Mouse (Mus musculus) heart, embryonic 15.5 days (tissue): ENCODE measurements around the gene Dhh. TPM values are rescaled to one million over a fixed set of nuclear protein-coding genes. Genes with fewer than 3 reads are reported as not detected.

Experiments used
- ATAC-seq: fragments of 200-750 bp; cut with Nextera tagmentation; replicated peaks from 2 replicates; pipeline ENCODE4 v1.8.0; 2017; ENCODE audit warnings: low read depth, moderate TSS enrichment; ENCODE audit not compliant: insufficient number of reproducible peaks, insufficient read depth, low FRiP score
- H3K27ac ChIP-seq: fragments of 300-500 bp; sonication (generic); 2 replicates; pipeline ENCODE4 v1.5.1; 2015; ENCODE audit warnings: mild to moderate bottlenecking, inconsistent platforms
- H3K27me3 ChIP-seq: fragments of 300-500 bp; sonication (generic); 2 replicates; pipeline ENCODE4 v1.6.1; 2015; ENCODE audit warnings: inconsistent platforms
- H3K36me3 ChIP-seq: fragments of 300-500 bp; sonication (generic); 2 replicates; pipeline ENCODE4 v1.6.1; 2015; ENCODE audit warnings: mild to moderate bottlenecking, inconsistent platforms
- H3K4me1 ChIP-seq: fragments of 300-500 bp; sonication (generic); replicated peaks from 2 replicates; pipeline ENCODE4 v1.6.1; 2015; ENCODE audit warnings: inconsistent platforms
- H3K4me2 ChIP-seq: fragments of 300-500 bp; sonication (generic); 2 replicates; pipeline ENCODE4 v1.6.1; 2015; ENCODE audit warnings: inconsistent platforms, mild to moderate bottlenecking, moderate library complexity
- H3K4me3 ChIP-seq: fragments of 300-500 bp; sonication (generic); 2 replicates; pipeline ENCODE4 v1.5.1; 2015; ENCODE audit warnings: mild to moderate bottlenecking, inconsistent platforms
- H3K9ac ChIP-seq: fragments of 300-500 bp; sonication (generic); 2 replicates; pipeline ENCODE4 v1.6.1; 2015; ENCODE audit warnings: mild to moderate bottlenecking, inconsistent platforms
- H3K9me3 ChIP-seq: fragments of 300-500 bp; sonication (generic); replicated peaks from 2 replicates; pipeline ENCODE4 v1.6.1; 2016; ENCODE audit warnings: inconsistent platforms
- WGBS: fragments of 180-500 bp; shearing (Covaris S2); methylation state at CpG from one replicate; pipeline ENCODE4 v1.1.7; 2015; ENCODE audit warnings: mixed read lengths; 5-methylcytosine and 5-hydroxymethylcytosine counted together
- polyA plus RNA-seq: library from polyadenylated mRNA; unstranded; fragments of >200 nt; fragmentation: Nextera tagmentation; extraction: Ambion mirVana; gene quantifications from 2 replicates; pipeline ENCODE4 v1.2.1, GENCODE M21; 2015

Dhh gene
- polyA plus RNA-seq, 1 experiment from 2014 or later, result 2.1 TPM

GRCm38 (mm10) chr15:98870179-98871069 is 27.9 kb downstream of the Dhh start:
- ATAC-seq, result no peak
- WGBS, result 1% methylated on average over 16 of the region's 16 CpGs
- Histone ChIP-seq H3K9me3 (no peaks in the 10 kb centered on the region), H3K4me2 (peak overlapping the region; percentile 94), H3K27ac (peak overlapping the region; percentile 96), H3K9ac (peak overlapping the region; percentile 92), H3K4me3 (peak overlapping the region; percentile 63), H3K27me3 (no peaks in the 10 kb centered on the region), H3K36me3 (peaks cover 11% of the 10 kb centered on the region), H3K4me1 (peaks cover 40% of the 10 kb centered on the region)

DNA sequence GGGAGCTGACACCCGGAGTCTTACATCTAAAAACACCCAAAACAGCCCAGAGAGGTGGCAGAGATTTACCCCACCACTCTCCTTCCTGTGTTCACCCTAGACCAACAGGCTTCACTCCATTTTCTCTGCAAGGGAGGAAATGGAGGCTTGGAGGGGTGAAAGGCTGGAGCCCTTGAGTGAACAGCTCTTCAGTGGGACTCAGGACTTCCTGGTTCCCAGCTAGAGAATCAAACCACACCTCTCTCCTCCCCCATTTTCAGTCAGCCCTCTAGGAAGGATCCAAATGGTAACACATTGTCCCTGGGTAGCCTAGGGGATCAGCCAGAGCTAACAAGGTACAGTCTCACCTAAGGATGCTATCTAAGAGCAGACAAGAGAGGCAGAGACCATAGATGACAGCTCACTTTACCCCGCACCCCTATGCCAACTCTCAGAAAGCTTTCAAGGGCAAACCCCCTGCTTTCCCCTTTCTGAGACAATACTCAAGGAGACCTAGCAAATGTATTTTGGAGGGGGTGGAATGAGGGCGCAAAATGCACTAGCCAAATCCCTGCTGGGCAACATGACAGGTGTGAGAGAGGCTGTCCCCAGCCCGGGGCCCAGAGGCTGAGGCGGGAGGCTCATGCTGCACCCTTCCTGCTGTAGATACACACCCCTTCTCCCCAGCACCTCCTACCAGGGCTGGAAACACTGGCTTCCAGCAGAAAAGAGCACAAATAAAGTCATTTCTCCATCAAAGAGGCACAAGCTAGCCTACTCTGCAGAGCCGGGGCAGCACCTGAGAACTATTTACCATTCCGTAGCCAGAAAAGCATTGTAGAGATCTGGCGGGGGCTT is 28.8 kb downstream of the Dhh start:
- H3K4me1 ChIP-seq, result peaks cover 40% of the 10 kb centered on the region
- peak overlapping the region; percentile 63 for H3K4me3 ChIP-seq
- no peak for ATAC-seq
- H3K4me2 ChIP-seq, result peak overlapping the region; percentile 94
- H3K27me3 ChIP-seq, result no peaks in the 10 kb centered on the region
- H3K27ac ChIP-seq, result peak overlapping the region; percentile 96
- no peaks in the 10 kb centered on the region for H3K9me3 ChIP-seq
- H3K9ac ChIP-seq, result peak overlapping the region; percentile 92
- H3K36me3 ChIP-seq, result peaks cover 20% of the 10 kb centered on the region
- WGBS, result 6% methylated on average over 8 of the region's 8 CpGs

- H3K9me3 ChIP-seq, result no peaks in the 10 kb centered on the region
- 25% methylated on average over 11 of the region's 11 CpGs for WGBS
- ATAC-seq, result no peak
- peak overlapping the region; percentile 63 for H3K4me3 ChIP-seq
- H3K4me2 ChIP-seq, result peak overlapping the region; percentile 94
- peak overlapping the region; percentile 92 for H3K9ac ChIP-seq
- peak overlapping the region; percentile 96 for H3K27ac ChIP-seq
- H3K27me3 ChIP-seq, result no peaks in the 10 kb centered on the region
- H3K4me1 ChIP-seq, result peaks cover 40% of the 10 kb centered on the region
- H3K36me3 ChIP-seq, result peaks cover 30% of the 10 kb centered on the region
Measured at GRCm38 (mm10) chr15:98868346-98869063, 29.8 kb downstream of the Dhh start.

GRCm38 (mm10) chr15:98867321-98867720 is 31.0 kb downstream of the Dhh start:
- Histone ChIP-seq H3K27ac (peak overlapping the region; percentile 96), H3K27me3 (no peaks in the 10 kb centered on the region), H3K4me2 (peak overlapping the region; percentile 94), H3K4me3 (peak overlapping the region; percentile 63; the same call in 1 of the 2 replicates), H3K4me1 (peaks cover 34% of the 10 kb centered on the region), H3K9me3 (no peaks in the 10 kb centered on the region), H3K36me3 (peaks cover 42% of the 10 kb centered on the region), H3K9ac (0 out of 2 replicates have a peak overlapping the region, but pooled peaks have one; percentile 11)
- ATAC-seq, result no peak
- WGBS, result 49% methylated on average over 6 of the region's 6 CpGs

DNA sequence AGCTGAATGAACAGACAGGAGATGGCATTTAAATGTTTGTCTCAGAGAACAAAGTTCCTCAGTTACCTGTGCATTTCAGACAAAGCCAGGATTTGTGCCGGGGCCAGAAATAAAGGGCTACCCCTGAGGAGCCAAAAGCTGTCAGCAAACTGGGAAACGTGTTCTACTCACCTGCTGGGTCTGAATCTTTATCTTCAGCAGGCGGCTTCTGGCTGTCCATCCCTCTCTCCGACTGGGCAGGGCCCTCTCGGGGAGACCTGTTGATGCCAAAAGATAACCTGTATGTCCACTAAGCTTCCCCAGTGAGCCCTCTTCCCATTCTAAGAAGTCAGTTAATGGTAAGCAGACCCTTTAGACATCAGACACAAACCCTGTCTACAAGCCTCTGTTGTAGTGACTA is 31.8 kb downstream of the Dhh start:
- no peak overlapping the region for H3K4me2 ChIP-seq
- no peak overlapping the region for H3K4me3 ChIP-seq
- H3K9ac ChIP-seq, result no peak overlapping the region
- peaks cover 51% of the 10 kb centered on the region for H3K36me3 ChIP-seq
- no peaks in the 10 kb centered on the region for H3K9me3 ChIP-seq
- H3K27me3 ChIP-seq, result no peaks in the 10 kb centered on the region
- H3K27ac ChIP-seq, result no peak overlapping the region
- no peak for ATAC-seq
- WGBS, result 70% methylated on average over 5 of the region's 5 CpGs
- H3K4me1 ChIP-seq, result peaks cover 34% of the 10 kb centered on the region

DNA sequence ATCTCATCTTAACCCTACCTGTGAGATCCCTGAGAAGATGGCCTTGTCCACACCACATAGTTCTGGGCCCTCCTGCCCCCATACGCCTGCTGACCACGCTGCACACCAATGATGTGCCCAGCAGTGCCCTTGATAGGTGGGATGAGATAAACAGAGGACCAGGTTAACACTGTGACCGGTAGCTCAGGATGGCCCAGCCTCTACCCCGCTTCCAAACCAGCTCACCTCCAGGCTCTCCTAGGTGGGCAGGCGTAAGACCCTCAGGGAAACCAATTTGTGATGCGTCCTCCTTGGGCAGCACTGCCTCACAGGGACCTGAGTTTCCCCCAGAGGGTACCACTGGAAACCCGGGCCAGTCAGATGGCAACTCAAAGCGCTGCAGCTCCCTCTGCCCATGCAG is 32.6 kb downstream of the Dhh start:
- H3K36me3 ChIP-seq, result peaks cover 58% of the 10 kb centered on the region
- H3K4me1 ChIP-seq, result peaks cover 34% of the 10 kb centered on the region
- no peak for ATAC-seq
- no peak overlapping the region for H3K4me2 ChIP-seq
- no peaks in the 10 kb centered on the region for H3K9me3 ChIP-seq
- no peak overlapping the region for H3K4me3 ChIP-seq
- no peak overlapping the region for H3K27ac ChIP-seq
- WGBS, result 96% methylated on average over 8 of the region's 8 CpGs
- H3K9ac ChIP-seq, result no peak overlapping the region
- H3K27me3 ChIP-seq, result no peaks in the 10 kb centered on the region

DNA sequence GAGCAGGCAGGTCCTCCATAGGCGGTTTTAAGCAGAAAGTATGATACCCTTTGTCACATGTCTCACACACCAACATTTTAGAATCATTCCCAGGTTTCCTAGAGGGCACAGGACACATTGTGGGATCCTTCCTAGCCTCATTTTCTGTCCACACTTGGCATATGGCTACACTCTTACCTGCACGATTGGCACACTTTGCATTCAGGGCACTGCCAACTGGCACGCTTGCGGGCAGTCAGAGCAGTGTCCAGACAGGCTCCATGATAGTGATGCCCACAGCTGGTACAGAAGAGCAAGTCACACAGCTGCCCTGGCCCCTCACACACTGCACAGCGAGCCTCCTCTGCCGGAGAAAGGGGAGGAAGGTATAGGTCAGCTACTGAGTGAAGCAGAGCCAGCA is 33.4 kb downstream of the Dhh start:
- no peaks in the 10 kb centered on the region for H3K27me3 ChIP-seq
- no peak for ATAC-seq
- H3K9me3 ChIP-seq, result no peaks in the 10 kb centered on the region
- H3K4me1 ChIP-seq, result peaks cover 33% of the 10 kb centered on the region
- H3K9ac ChIP-seq, result no peak overlapping the region
- H3K36me3 ChIP-seq, result peaks cover 66% of the 10 kb centered on the region
- 94% methylated on average over 6 of the region's 6 CpGs for WGBS
- no peak overlapping the region for H3K27ac ChIP-seq
- H3K4me2 ChIP-seq, result no peak overlapping the region
- no peak overlapping the region for H3K4me3 ChIP-seq

DNA sequence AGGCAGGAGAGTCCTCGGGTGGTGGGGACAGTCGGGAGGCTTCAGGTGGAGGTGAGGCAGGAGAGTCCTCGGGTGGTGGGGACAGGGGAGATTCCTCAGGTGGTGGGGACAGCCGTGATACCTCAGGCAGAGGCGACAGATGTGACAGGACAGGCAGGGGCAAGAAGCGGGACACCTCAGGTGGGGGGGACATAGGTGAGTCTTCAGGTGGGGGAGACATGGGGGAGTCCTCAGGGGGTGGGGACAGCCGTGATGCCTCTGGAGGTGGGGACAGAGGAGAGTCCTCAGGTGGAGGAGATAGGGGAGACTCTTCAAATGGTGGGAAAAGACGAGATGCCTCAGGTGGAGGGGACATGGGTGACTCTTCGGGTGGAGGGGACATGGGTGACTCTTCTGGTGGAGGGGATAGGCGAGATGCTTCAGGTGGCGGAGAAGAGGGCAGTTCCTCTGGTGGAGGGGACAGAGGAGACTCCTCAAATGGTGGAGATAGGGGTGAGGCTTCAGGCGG is 34.8 kb downstream of the Dhh start:
- Histone ChIP-seq H3K27ac (no peak overlapping the region), H3K9ac (no peak overlapping the region), H3K4me1 (peaks cover 19% of the 10 kb centered on the region), H3K4me2 (no peak overlapping the region), H3K4me3 (no peak overlapping the region), H3K27me3 (no peaks in the 10 kb centered on the region), H3K36me3 (peaks cover 79% of the 10 kb centered on the region), H3K9me3 (no peaks in the 10 kb centered on the region)
- WGBS, result 90% methylated on average over 12 of the region's 12 CpGs
- no peak for ATAC-seq

- H3K4me1 ChIP-seq, result peaks cover 2% of the 10 kb centered on the region; the same call in 1 of the 2 replicates
- H3K4me2 ChIP-seq, result no peak overlapping the region
- WGBS, result 83% methylated on average over 21 of the region's 21 CpGs
- H3K27me3 ChIP-seq, result no peaks in the 10 kb centered on the region
- no peak overlapping the region for H3K9ac ChIP-seq
- no peak overlapping the region for H3K4me3 ChIP-seq
- ATAC-seq, result no peak
- no peak overlapping the region for H3K27ac ChIP-seq
- H3K9me3 ChIP-seq, result no peaks in the 10 kb centered on the region
- H3K36me3 ChIP-seq, result peaks cover 95% of the 10 kb centered on the region
Measured at GRCm38 (mm10) chr15:98861701-98862410, 36.5 kb downstream of the Dhh start.

- no peaks in the 10 kb centered on the region for H3K4me1 ChIP-seq
- ATAC-seq, result no peak
- WGBS, result 94% methylated on average over 18 of the region's 18 CpGs
- H3K9me3 ChIP-seq, result no peaks in the 10 kb centered on the region
- peaks cover 98% of the 10 kb centered on the region for H3K36me3 ChIP-seq
- no peaks in the 10 kb centered on the region for H3K27me3 ChIP-seq
- no peak overlapping the region for H3K4me3 ChIP-seq
- H3K4me2 ChIP-seq, result no peak overlapping the region
- no peak overlapping the region for H3K27ac ChIP-seq
- no peak overlapping the region for H3K9ac ChIP-seq
Measured at GRCm38 (mm10) chr15:98860921-98861320, 37.4 kb downstream of the Dhh start.
